In the genomic region with DNA sequence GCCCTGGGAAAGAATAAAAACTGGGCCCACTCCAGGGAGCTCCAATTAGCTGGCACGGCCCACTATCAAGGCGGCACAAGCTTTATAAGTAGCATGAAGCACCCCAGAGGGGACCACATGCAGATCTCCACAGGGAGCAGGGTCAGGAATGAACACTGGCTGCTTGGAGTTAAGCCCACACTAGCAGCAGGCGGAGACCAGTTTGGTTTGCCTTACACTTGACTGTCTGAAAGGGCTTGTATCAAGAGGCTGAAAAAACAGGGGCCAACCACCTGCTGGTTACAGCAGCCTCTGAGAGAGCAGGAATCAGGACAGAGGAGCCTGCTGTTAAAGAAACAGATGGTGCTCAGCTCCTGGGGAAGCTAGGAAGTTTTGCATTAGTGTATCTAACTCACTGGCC, we compare ENCODE assay signal across 8 mouse cellular contexts. TPM values are rescaled to one million over a fixed set of nuclear protein-coding genes. Genes with fewer than 3 reads are reported as not detected.
DNase-seq lines count a peak whose midpoint lies in the region; ATAC-seq and TF ChIP-seq lines count a peak whose summit lies in the region.

No protein-coding gene starts in this region.

- peak; percentile 94 for DNase-seq in ZHBTc4 (ENCODE audit: low read depth, low spot score)
- peak; percentile 20 to 49 for DNase-seq in kidney, postnatal 25 days
- DNase-seq in urinary bladder, postnatal 4 days (ENCODE audit: low spot score in 2 of 2), result no peak
- DNase-seq in gastrocnemius, postnatal 4 days (ENCODE audit: low spot score in 2 of 2), result no peak

- H3K36me3 ChIP-seq in E14TG2a.4 (ENCODE audit: insufficient read depth, low read length), result peaks cover 21% of the 10 kb centered on the region
- H3K36me3 ChIP-seq in forebrain, embryonic 15.5 days, result no peaks in the 10 kb centered on the region
- no peaks in the 10 kb centered on the region for H3K36me3 ChIP-seq in neural tube, embryonic 12.5 days

- no peak overlapping the region for H3K4me2 ChIP-seq in forebrain, embryonic 15.5 days (replicated peaks)
- H3K4me2 ChIP-seq in neural tube, embryonic 12.5 days (replicated peaks), result no peak overlapping the region

- H3K4me1 ChIP-seq in E14TG2a.4 (replicated peaks; ENCODE audit: low read depth, low read length), result peaks cover 97% of the 10 kb centered on the region
- H3K4me1 ChIP-seq in forebrain, embryonic 15.5 days, result peaks cover 50% of the 10 kb centered on the region
- peaks cover 61% of the 10 kb centered on the region for H3K4me1 ChIP-seq in neural tube, embryonic 12.5 days

- no peaks in the 10 kb centered on the region for H3K9me3 ChIP-seq in E14TG2a.4 (ENCODE audit: low read length)
- no peaks in the 10 kb centered on the region for H3K9me3 ChIP-seq in forebrain, embryonic 15.5 days
- no peaks in the 10 kb centered on the region for H3K9me3 ChIP-seq in neural tube, embryonic 12.5 days

- WGBS in forebrain, embryonic 15.5 days, result 6% methylated on average over 3 of the region's 3 CpGs
- WGBS in neural tube, embryonic 12.5 days, result 19% methylated on average over 3 of the region's 3 CpGs

- H3K9ac ChIP-seq in forebrain, embryonic 15.5 days (replicated peaks), result no peak overlapping the region
- no peak overlapping the region for H3K9ac ChIP-seq in neural tube, embryonic 12.5 days

- peak overlapping the region; percentile 39 for H3K4me3 ChIP-seq in E14TG2a.4 (replicated peaks; ENCODE audit: low read length)
- no peak overlapping the region for H3K4me3 ChIP-seq in forebrain, embryonic 15.5 days
- no peak overlapping the region for H3K4me3 ChIP-seq in neural tube, embryonic 12.5 days

- H3K27ac ChIP-seq in forebrain, embryonic 15.5 days (replicated peaks), result 0 out of 2 replicates have a peak overlapping the region, but pooled peaks have one; percentile 13
- no peak overlapping the region for H3K27ac ChIP-seq in neural tube, embryonic 12.5 days

- ATAC-seq in forebrain, embryonic 15.5 days (replicated peaks), result peak; percentile 51
- ATAC-seq in neural tube, embryonic 12.5 days (ENCODE audit: low FRiP score, low read depth), result peak; percentile 49; the same call in 1 of the 2 replicates
- no peak for ATAC-seq in erythroid progenitor cell, adult 5-6 weeks (replicated peaks; ENCODE audit: low FRiP score, poor library complexity, severe bottlenecking)

- H3K27me3 ChIP-seq in E14TG2a.4 (ENCODE audit: insufficient read depth, low read length), result no peaks in the 10 kb centered on the region
- H3K27me3 ChIP-seq in forebrain, embryonic 15.5 days, result no peaks in the 10 kb centered on the region
- H3K27me3 ChIP-seq in neural tube, embryonic 12.5 days (replicated peaks), result no peaks in the 10 kb centered on the region

- no peak for TF ChIP-seq CTCF in E14TG2a.4 (conservative IDR thresholded peaks at IDR 0.05; ENCODE audit: low read length)

RNA-seq across cellular contexts. Expression of gene Actn1, which starts 32.3 kb away (rescaled TPM):
- polyA plus RNA-seq in forebrain, embryonic 15.5 days (2015; fragmentation: Nextera tagmentation; extraction: Ambion mirVana), result 8.8 and 8.9 TPM in 2 replicates
- 15.8 and 16.7 TPM in 2 replicates for polyA plus RNA-seq in neural tube, embryonic 12.5 days (2016; fragmentation: Nextera tagmentation; extraction: Ambion mirVana)
- 10 to 100 TPM; 46.3 to 57.4 TPM for total RNA-seq in gastrocnemius, postnatal 4 days (2021)
- total RNA-seq in erythroid progenitor cell, adult 5-6 weeks (2015; ENCODE audit: low replicate concordance), result 16.2 and 21.4 TPM in 2 replicates
- total RNA-seq in erythroid progenitor cell, adult 5-6 weeks (2017; ENCODE audit: low replicate concordance), result 10.8 and 13.0 TPM in 2 replicates

Comparison
In these comparisons a context has a peak if more than half of its experiments do, and no peak if none do; other contexts are left out.
1. DNase-seq: peak in ZHBTc4 (single experiment) and kidney, postnatal 25 days (2 of 2); none in urinary bladder, postnatal 4 days (0 of 2) and gastrocnemius, postnatal 4 days (0 of 2).